Mouse (Mus musculus): ENCODE data around the gene Mex3b.

DNA sequence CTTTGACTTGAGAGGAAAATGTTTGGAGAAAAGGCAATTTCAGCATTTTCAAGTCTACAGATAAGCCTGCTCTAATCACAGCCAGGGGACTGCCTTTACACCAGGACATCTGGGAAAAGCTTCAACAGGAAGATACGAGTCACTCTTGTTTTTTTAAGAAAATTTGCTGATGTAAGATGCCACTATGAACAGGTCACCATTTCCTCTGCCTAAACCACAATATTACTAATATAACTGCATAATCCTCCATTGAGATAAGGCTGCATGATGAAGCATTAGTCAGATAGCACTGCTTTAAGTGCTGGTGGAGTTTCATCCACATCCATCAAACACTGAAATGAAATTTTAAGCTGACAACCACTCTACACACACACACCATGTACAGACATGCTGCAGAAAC, 27.2 kb downstream of the Mex3b start:
- no peak for TF ChIP-seq POLR2A (IDR thresholded peaks at IDR 0.05; ENCODE audit: low read depth, low read length)
- no peak for TF ChIP-seq CTCF (IDR thresholded peaks at IDR 0.05; ENCODE audit: extremely low read depth, insufficient read depth, insufficient read length, insufficient replicate concordance)

All from spleen, adult 2 months (tissue).